Mouse (Mus musculus) bone marrow macrophage, adult 2 months (primary cell): ENCODE measurements around the gene Pex5.

Source experiments
- CTCF ChIP-seq: IDR thresholded peaks from 2 replicates; pipeline ENCODE4 v1.5.1; 2012; ENCODE audit warnings: low read depth, mild to moderate bottlenecking, low read length, moderate library complexity
- POLR2A ChIP-seq: IDR thresholded peaks from 2 replicates; pipeline ENCODE4 v1.6.1; 2012; ENCODE audit warnings: mild to moderate bottlenecking, low read depth, low read length, borderline replicate concordance

DNA sequence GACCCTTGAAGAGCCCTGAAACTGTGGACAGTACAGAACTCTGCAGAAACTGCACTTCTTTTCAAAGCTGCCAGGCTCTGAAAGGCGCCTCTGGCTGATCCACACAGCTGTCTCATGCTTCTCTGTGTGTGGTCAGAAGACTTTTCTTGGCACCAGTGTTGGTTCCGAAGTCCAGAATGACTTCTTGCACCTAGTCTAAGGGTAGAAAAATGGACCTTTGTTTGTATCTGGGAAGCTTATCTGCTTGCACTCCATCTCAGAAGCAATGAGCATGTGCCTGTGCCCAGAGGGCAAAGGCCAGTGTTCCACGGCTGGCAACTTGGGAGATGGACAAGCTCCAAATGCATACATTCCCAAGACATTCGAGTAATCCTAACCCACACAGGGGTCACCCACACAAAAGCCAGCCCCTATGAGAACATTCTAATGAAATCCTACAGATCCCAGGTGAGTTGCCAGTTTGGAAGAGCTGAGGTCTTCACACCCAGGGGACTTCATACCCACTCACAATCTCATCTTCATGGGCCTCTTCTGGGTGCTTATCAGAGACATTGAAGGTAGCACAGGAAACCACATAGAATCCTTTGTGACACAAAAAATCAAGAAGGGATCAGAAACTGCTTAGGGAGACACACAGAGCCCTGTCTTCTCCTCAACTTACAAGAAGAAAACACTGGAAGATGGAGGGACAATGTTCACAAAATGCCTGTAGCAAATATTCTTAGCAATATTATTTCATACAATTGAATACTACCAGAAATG lies 37.2 kb downstream of the Pex5 start:
- TF ChIP-seq POLR2A (no peak), CTCF (no peak)
